Mouse (Mus musculus) gastrocnemius, postnatal 4 days (tissue): ENCODE results near the gene Nhej1. TPM values are rescaled to one million over a fixed set of nuclear protein-coding genes. Genes with fewer than 3 reads are reported as not detected.

Source experiments
- DNase-seq, 2 experiments: peaks; one replicate each; pipeline ENCODE4 v3.0.0; 2021 to 2022; ENCODE audit warnings: low spot score in 2 of 2, mixed read lengths in 2 of 2
- total RNA-seq, 2 experiments: library from RNA; stranded (reverse); gene quantifications; 2 replicates each; pipeline ENCODE4 v1.2.3; 2021

The Nhej1 gene
- total RNA-seq, 2 experiments from 2014 or later: 3.5 to 5.3 TPM

DNA sequence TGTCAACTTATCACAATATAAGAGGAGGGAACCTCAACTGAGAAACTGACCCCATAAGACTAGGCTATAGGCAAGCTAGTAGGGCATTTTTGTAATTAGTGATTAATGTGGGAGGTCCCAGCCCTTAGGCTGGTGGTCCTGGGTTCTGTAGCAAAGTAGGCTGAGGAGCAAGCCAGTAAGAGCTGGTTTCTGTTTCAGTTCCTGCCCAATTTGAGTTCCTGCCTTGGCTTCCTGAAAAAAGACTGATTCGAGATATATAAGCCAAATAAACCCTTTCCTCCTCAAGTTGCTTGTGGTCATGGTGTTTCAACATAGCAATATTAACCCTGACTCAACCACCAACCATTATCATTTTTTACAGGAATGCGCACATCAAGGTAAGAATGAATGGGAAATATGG, 127.8 kb downstream of the Nhej1 start:
- DNase-seq: no peak

DNA sequence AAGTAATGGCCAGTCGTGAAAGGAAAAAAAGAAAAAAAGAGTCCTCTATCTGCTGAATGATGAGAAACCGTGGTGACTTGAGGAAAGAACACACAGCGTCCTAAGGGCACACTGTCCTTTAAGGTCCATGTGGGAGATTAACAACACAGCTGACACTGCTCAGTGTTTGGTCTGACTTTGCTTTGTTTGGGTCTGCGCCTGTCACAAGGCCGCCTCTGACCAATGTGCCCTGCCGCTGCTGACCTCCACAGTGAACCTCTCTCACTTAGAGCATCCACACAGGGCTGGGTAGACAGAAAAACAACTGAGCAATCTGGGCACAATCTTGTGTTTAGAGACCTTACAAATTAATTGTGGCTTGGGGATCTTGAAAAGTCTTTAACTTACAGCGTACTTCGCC, 148.0 kb downstream of the Nhej1 start:
- no peak for DNase-seq

DNA sequence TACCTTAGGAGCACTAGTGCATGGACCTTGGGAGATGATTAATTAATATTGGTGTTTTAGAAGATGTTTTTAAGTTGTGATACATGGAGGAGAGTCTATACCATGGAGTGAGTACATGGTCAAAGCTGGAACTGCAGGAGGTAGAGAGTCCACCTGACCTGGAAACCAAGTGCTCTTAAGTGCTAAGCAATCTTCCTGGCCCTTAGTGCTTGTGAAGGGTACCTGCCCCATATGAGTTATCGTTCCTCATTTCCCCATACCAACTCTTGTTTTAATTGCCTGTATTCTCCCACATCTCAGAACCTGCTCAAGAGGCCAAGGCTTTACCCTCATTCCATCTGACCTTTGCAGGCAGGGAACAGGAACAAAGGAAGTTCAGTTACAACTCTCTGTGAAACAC, 149.1 kb downstream of the Nhej1 start:
- no peak for DNase-seq

DNA sequence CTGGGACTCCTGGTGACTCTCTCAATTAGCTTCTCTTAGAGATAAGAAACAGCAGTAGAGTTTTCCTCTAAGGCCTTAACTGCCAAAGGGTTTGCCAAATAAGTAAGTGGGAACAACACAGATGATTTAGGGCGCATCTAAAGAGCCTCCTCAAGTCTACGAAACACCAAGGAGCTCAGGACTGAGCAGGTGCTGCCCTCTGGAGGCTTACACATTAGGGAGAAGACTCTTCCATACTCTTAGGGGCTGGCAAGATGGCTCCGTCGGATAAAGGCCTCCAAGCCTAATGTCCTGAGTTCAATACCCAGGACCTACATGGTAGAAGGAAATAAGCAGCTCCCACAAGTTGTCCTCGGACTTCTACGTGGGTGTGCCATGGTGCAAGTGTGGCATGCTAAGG, 151.4 kb downstream of the Nhej1 start:
- no peak for DNase-seq

GRCm38 (mm10) chr1:74971353-74972050, 153.5 kb downstream of the Nhej1 start:
- DNase-seq: no peak

GRCm38 (mm10) chr1:74967962-74968580, 156.9 kb downstream of the Nhej1 start:
- DNase-seq: no peak

DNA sequence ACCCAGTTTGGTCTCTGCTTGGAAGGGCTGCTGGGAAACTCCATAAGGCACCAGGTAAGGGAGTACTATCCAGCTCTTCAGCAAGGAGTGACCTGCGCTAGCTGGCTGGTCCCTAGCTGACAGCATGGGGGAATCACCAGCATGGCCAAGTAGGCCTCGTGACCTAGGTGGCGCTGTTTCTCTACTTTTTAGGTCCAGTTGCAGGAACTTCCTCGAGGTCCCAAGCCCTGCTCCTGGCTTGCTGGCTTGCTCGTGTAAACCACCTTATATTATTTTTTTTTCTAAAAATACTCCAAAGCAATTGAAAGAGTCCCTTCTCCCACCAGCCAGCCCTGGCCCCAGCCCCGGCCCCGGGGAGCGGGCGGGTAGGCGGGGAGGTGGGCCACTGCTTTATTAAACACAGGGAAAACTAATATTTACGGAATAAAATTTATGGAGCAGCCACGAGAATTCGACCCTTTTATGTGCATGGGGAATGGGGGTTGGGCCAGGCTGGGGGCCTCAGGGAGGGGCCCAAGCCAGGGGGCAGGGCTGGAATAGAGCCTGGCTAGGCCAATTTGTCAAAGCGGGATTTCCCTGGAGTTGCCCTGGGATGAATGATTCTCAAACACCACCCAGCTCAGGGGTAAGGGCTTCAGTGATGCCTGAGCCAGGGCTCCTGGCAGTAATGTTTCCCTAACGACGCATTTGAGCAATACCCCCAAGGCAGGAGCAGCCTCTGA, 160.3 kb downstream of the Nhej1 start:
- DNase-seq: peak; percentile 53 to 77

DNA sequence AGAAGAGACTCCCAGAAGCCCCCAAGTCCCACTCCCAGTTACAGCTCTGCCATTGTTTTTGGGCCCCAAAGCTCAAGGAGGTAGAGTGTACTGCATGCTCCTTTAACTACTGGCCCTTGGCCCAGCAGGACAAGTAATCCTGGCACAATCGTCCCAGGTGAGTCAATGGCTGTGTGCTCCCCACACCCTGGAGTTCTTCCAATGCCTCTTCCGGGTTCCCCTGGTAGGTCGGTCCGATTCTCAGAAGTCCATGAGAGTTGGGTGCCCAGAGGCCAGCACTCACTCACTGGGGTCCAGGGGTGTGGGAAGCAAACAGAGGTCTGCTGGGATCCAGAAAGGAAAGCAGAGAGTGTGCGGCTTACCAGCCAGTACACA, 162.2 kb downstream of the Nhej1 start:
- no peak for DNase-seq

- DNase-seq: no peak
Measured at GRCm38 (mm10) chr1:74962126-74962852, 162.7 kb downstream of the Nhej1 start.

DNA sequence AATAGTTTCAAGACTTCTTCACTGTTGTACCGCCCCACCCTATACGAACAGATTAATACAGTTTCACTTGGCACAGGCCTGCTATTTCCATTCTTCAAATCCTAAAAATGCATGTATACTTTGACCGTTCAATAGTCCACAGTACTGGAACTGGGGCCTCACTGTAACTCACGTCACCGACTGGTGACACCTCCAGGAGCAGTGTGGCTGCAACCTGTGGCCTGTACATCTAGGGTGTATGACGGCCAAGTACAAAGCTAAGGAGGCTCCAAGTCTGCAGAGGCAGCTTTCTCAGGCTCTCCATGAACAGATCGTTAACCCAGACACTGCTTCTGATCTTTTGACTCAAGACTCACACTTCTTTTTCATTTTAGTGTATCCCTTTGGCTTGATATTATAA, 163.3 kb downstream of the Nhej1 start:
- no peak for DNase-seq

- no peak for DNase-seq
Measured at GRCm38 (mm10) chr1:74960059-74960458, 164.9 kb downstream of the Nhej1 start.

GRCm38 (mm10) chr1:74951556-74952210, 173.3 kb downstream of the Nhej1 start, which contains the start of gene Ihh:
TSS of gene Ihh (minus strand) at chr1:74951672.
- no peak for DNase-seq

GRCm38 (mm10) chr1:74950576-74951490, 174.2 kb downstream of the Nhej1 start:
- no peak for DNase-seq

DNA sequence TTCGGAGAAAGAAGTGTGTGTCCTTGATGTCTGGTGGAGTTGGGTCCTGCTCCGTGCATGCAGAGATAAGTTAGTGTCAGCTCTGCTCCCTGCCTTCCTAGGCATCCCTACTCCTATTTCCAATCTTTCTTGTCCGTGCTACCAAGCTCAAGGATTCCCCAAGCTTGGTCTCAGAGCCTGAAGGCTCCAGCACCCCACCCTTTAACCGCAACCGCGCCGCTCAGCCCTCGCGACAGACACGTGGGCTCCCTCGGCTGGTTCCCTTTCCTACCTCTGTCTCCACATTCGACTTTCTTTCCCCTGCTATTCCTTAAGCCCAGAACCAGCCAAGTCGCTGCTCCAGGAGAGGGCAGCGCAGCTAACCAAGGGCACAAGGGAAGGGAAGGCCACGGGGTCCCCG, 174.9 kb downstream of the Nhej1 start:
- DNase-seq: no peak

DNA sequence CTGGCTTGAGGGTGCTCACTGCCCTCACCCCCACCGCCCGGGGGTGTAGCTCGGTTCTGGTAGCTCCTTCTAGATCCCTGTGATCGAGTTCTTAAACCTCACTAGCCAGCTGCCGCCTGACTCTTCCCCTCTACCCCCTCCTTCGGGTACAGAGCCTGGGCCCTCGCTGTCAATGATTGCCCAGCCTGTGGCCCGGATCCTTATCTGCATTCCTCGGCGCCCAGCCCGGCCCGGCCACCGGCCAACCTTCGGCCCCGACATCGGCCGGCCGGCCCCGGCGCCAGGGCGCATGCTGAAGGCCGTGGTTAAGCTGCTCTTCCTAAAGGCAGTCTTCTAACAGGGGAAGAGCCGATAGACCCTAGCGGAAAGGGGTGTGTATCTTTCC, 175.3 kb downstream of the Nhej1 start:
- DNase-seq: no peak

- no peak for DNase-seq
Measured at GRCm38 (mm10) chr1:74948784-74949665, 176.0 kb downstream of the Nhej1 start.

GRCm38 (mm10) chr1:74947986-74948670, 176.9 kb downstream of the Nhej1 start:
- DNase-seq: no peak

DNA sequence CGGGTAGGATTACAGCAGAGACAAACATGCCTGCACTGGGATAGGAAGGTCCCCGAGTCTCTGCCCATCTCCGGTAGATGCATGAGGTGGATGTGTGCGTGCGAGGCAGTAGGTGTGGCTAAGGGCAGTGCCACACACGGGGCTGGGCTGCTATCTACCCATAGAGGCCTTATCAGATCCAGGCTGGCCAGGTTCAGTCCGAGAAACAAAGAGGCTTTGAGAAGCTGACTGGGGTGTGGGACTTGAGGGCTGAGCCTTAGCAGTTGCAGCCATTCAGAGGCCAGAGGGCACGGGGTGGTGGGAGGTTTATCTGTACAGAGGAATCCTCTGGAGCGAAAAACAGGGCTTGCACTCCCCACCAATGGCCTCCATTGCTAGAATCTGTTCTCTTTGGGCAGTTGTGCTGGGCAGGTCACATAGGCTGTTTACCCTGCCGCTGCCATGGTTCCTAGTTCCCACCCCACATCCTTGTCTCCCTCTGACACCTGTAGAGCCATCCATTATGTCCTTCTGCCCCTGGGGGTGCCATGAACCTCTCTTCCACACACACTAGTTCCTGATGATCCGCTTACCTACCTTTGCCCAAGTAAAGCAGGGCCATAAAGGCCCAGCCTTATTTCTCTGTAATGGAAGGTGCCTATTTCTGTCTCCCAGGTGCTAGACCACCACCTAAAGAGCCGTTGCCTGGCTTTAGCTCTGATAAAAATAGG, 183.2 kb downstream of the Nhej1 start:
- DNase-seq: no peak
